Mouse (Mus musculus) hindbrain, embryonic 10.5 days (tissue): ENCODE measurements around the gene Rad9b. TPM values are rescaled to one million over a fixed set of nuclear protein-coding genes. Genes with fewer than 3 reads are reported as not detected.

Source experiments
- DNase-seq: peaks from one replicate; pipeline ENCODE4 v3.0.0-alpha.2; 2017; ENCODE audit warnings: low spot score
- H3K27ac ChIP-seq: fragments of 300-500 bp; sonication (generic); 2 replicates; pipeline ENCODE4 v1.5.1; 2016; ENCODE audit warnings: mild to moderate bottlenecking, moderate library complexity
- H3K27me3 ChIP-seq: fragments of 300-500 bp; sonication (generic); 2 replicates; pipeline ENCODE4 v1.6.1; 2016; ENCODE audit warnings: mild to moderate bottlenecking; ENCODE audit not compliant: poor library complexity, insufficient read depth, severe bottlenecking
- H3K36me3 ChIP-seq: fragments of 300-500 bp; sonication (generic); 2 replicates; pipeline ENCODE4 v1.6.1; 2016; ENCODE audit warnings: mild to moderate bottlenecking, moderate library complexity
- H3K4me1 ChIP-seq: fragments of 300-500 bp; sonication (generic); replicated peaks from 2 replicates; pipeline ENCODE4 v1.6.1; 2016; ENCODE audit warnings: mild to moderate bottlenecking
- H3K4me3 ChIP-seq: fragments of 300-500 bp; sonication (generic); 2 replicates; pipeline ENCODE4 v1.5.1; 2016; ENCODE audit warnings: mild to moderate bottlenecking, moderate library complexity
- H3K9me3 ChIP-seq: fragments of 300-500 bp; sonication (generic); 2 replicates; pipeline ENCODE4 v1.6.1; 2016; ENCODE audit warnings: mild to moderate bottlenecking, moderate library complexity
- WGBS: fragments of 180-500 bp; shearing (Covaris S2); methylation state at CpG from one replicate; pipeline ENCODE4 v1.1.7; 2016; 5-methylcytosine and 5-hydroxymethylcytosine counted together
- polyA plus RNA-seq: library from polyadenylated mRNA; unstranded; fragments of >200 nt; fragmentation: Nextera tagmentation; extraction: Ambion mirVana; gene quantifications from 2 replicates; pipeline ENCODE4 v1.2.1, GENCODE M21; 2016

The Rad9b gene
- polyA plus RNA-seq, 1 experiment from 2014 or later = 8.1 TPM

DNA sequence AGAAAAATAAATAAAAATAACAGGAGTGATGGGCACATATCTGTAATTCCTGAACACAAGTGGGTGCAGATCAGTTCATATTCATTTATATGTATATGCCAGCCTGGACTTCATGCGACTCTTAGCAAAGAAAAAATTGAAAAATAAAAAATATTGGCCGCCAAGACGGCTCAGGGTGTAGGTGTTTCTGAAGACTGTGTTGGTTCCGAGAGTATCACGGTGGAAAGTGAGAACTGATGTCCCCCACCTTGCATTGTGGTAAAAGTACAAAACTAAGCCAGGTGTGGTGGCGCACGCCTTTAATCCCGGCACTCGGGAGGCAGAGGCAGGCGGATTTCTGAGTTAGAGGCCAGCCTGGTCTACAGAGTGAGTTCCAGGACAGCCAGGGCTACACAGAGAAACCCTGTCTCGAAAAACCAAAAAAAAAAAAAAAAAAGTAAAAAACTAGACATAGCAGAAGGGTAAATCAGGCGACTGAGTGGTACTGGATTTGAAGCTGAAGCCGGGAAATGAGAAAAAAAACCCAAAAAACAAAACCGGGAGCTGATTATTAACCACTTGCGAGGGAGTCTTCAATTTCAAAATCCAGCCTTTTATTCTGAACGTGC is 37.2 kb upstream of the Rad9b start:
- no peaks in the 10 kb centered on the region for H3K27me3 ChIP-seq
- H3K36me3 ChIP-seq = peaks cover 13% of the 10 kb centered on the region
- WGBS = 55% methylated on average over 16 of the region's 16 CpGs
- peak overlapping the region; percentile 88 for H3K27ac ChIP-seq
- peak overlapping the region; percentile 89 for H3K4me3 ChIP-seq
- no peak for DNase-seq
- H3K9me3 ChIP-seq = no peaks in the 10 kb centered on the region
- peaks cover 12% of the 10 kb centered on the region for H3K4me1 ChIP-seq

- no peak for DNase-seq
- Histone ChIP-seq H3K4me3 (no peak overlapping the region), H3K27ac (no peak overlapping the region), H3K36me3 (peaks cover 11% of the 10 kb centered on the region), H3K27me3 (no peaks in the 10 kb centered on the region), H3K4me1 (peaks cover 12% of the 10 kb centered on the region), H3K9me3 (no peaks in the 10 kb centered on the region)
Observed at GRCm38 (mm10) chr5:122390671-122391070, 36.6 kb upstream of the Rad9b start.

DNA sequence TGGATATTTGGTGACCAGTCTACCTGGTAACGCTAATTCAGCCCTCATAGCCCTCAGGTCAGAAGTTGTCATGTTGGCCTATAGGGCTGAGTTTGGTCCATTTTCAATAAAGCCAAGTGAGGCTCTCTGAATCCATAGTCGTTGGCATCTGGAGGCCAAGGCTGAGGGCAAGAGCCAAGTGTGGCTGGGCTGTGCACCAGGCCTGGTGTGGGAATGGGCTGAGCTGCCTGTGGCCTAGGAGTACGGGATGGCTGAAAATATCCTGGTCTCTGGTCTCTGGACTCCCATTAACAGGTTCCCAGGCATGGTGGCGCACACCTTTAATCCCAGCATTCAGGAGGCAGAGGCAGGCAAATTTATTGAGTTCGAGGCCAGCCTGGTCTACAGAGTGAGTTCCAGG is 36.0 kb upstream of the Rad9b start:
- Histone ChIP-seq H3K27me3 (no peaks in the 10 kb centered on the region), H3K4me3 (no peak overlapping the region), H3K4me1 (peaks cover 12% of the 10 kb centered on the region), H3K27ac (no peak overlapping the region), H3K9me3 (no peaks in the 10 kb centered on the region), H3K36me3 (peaks cover 8% of the 10 kb centered on the region)
- DNase-seq = no peak
- 90% methylated on average over 5 of the region's 5 CpGs for WGBS

DNA sequence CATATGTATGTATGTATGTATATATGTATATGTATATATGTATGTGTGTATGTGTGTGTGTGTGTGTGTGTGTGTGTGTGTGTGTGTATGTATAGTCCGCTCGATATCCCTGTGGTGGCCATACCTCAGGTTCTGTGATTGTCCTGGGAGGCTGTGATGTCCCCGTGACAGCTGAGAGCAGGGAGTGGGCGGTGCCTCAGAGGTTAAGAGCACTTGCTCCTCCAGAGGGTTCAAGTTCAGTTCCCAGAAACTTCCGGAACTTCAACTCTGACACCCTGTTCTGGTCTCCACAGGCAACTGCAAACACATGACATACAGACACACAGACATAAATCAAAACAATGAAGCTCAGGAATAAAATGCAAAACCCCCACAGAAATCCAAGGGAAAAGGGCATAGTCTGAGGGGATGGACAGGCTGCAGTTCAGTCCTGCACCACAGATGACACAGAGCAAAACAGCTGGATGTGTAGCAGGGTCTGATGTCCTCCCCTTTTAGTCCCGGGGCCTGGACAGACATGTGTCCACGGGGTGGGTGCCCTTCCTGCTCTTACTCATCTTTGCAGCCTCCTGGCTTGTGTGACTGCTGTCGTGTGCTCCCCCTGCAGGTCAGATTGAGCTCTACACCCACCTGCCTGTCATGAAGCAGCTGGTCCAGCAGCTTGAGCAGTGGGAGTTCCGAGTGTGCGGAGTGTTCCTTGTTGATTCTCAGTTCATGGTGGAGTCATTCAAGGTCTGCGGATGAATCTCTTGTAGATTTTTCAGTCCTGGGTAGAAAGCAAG is 25.5 kb upstream of the Rad9b start:
- no peak overlapping the region for H3K27ac ChIP-seq
- DNase-seq = peak; percentile 74
- 60% methylated on average over 11 of the region's 11 CpGs for WGBS
- no peaks in the 10 kb centered on the region for H3K4me1 ChIP-seq
- H3K36me3 ChIP-seq = peaks cover 77% of the 10 kb centered on the region
- H3K4me3 ChIP-seq = no peak overlapping the region
- H3K9me3 ChIP-seq = no peaks in the 10 kb centered on the region
- H3K27me3 ChIP-seq = no peaks in the 10 kb centered on the region

GRCm38 (mm10) chr5:122378171-122378570 is 24.1 kb upstream of the Rad9b start:
- Histone ChIP-seq H3K27me3 (no peaks in the 10 kb centered on the region), H3K27ac (no peak overlapping the region), H3K4me3 (no peak overlapping the region), H3K9me3 (no peaks in the 10 kb centered on the region), H3K36me3 (peaks cover 87% of the 10 kb centered on the region), H3K4me1 (peaks cover 9% of the 10 kb centered on the region)
- whole genome bisulfite sequencing = 97% methylated on average over 12 of the region's 12 CpGs
- DNase-seq = no peak

DNA sequence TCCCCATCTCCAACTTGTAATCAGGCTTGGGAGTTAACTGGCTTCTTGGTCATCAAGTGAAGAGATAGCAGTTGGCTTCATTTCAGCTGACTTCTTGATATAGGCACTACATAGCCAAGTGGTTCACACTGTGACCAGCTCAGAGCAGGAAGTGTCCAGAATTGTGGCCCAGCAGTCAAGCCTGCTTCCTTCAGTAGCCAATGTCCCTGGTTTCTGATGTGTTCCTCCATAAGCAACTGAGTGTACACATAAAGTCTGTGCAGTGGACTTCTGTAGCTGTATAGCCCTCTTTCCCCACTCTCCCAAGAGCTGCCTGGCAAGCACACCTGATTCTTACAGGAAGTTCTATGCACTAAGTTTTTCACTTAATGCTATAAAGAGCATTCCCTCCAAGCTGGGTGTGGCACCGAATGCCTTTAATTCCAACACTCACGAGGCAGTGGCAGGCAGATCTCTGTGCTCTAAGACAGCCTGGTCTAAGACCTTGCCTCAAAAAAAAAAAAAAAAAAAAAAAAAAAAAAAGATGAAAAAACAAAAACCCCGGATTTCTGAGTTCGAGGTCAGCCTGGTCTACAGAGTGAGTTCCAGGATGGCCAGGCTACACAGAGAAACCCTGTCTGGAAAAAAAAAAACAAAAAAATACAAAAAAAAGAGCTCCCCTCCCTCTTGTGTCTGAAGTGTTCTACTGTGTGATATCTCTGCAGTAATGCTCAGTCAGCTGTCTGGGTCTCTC is 23.2 kb upstream of the Rad9b start:
- Histone ChIP-seq H3K4me1 (peaks cover 14% of the 10 kb centered on the region), H3K27me3 (no peaks in the 10 kb centered on the region), H3K4me3 (no peak overlapping the region), H3K9me3 (no peaks in the 10 kb centered on the region), H3K27ac (no peak overlapping the region), H3K36me3 (peaks cover 79% of the 10 kb centered on the region)
- 91% methylated on average over 4 of the region's 4 CpGs for WGBS
- DNase-seq = no peak

- Histone ChIP-seq H3K27ac (peak overlapping the region; percentile 97), H3K27me3 (no peaks in the 10 kb centered on the region), H3K36me3 (peaks cover 62% of the 10 kb centered on the region), H3K4me1 (peaks cover 27% of the 10 kb centered on the region), H3K4me3 (peak overlapping the region; percentile 89), H3K9me3 (no peaks in the 10 kb centered on the region)
- WGBS = 7% methylated on average over 5 of the region's 5 CpGs
- no peak for DNase-seq
Observed at GRCm38 (mm10) chr5:122372878-122373277, 18.8 kb upstream of the Rad9b start.

DNA sequence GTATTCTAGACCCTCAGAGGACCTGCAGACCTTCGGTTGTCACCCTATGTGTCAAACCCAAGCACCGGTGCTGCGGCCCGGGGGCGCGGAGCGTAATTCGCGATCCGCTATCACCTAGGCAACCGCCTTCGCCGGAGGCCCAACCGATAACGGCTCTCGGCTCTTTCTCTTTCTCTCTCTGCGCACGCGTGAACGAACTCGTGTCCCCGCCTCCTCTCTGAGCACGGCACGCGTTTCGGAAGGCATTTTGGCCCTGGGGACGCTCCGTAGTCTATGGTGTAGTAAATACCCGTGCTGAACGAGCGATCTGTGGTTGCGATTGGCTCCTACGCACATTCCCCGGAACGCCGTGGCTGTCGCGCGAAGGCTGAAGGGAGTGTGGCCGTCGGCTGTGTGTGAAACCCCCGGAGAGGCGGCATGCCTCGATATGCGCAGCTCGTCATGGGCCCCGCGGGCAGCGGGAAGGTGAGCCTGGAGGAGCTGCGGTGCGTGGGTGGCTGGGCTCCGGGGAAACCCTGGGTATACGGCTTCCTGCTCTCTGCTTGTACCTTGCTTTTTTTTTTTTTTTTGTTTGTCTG is 18.2 kb upstream of the Rad9b start, which contains the start of gene Fam216a:
Gene Fam216a (minus strand): TSS at position 173 of the 578 bp plus-strand sequence.
- peak within 1 kb of the TSS; percentile 97 for H3K27ac ChIP-seq
- under 1% methylated on average over 53 of the region's 53 CpGs for WGBS
- peaks cover 65% of the 10 kb centered on the region for H3K36me3 ChIP-seq
- H3K4me3 ChIP-seq = peak within 1 kb of the TSS; percentile 89
- H3K4me1 ChIP-seq = peaks cover 27% of the 10 kb centered on the region
- H3K9me3 ChIP-seq = no peaks in the 10 kb centered on the region
- peak; percentile 100 for DNase-seq
- H3K27me3 ChIP-seq = no peaks in the 10 kb centered on the region

DNA sequence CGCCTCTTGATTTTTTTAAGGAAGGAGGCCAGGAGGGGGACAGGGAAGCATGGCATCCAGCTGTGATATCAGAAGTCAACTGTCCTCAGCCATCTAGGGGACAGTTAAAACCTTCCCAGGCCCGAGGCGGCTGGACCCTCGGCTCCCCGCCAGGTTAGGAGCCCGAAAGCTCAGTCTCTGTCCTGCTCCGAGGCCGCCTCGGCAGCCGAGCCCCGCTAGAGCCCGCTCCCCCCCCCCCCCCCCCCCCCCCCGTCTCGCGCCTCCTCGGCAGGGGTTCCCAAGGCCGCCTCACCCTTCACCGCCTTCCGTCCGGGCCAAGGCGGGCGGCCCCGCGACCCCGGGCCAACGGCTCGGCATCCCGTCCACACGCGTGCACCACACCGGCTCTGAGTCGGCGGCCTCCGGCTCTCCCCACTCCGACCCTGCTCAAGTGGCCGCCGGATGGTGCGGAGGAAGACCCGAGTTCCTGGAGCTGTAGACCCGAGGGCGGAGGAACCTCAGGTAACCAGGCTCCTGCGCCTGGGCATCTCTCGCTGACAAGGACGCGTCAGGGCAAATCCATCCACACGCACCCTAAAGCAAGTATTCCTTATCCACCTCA is 17.7 kb upstream of the Rad9b start, which contains the start of gene Gpn3:
Gene Gpn3 (plus strand): TSS at position 286 of the 601 bp plus-strand sequence.
- Histone ChIP-seq H3K36me3 (peaks cover 65% of the 10 kb centered on the region), H3K27me3 (no peaks in the 10 kb centered on the region), H3K4me3 (peak within 1 kb of the TSS; percentile 89), H3K4me1 (peaks cover 27% of the 10 kb centered on the region), H3K9me3 (no peaks in the 10 kb centered on the region), H3K27ac (peak within 1 kb of the TSS; percentile 97)
- 1% methylated on average over 42 of the region's 46 CpGs for WGBS
- DNase-seq = no peak

- WGBS = 0% methylated on average over 55 of the region's 57 CpGs
- Histone ChIP-seq H3K9me3 (no peaks in the 10 kb centered on the region), H3K4me1 (peaks cover 17% of the 10 kb centered on the region), H3K4me3 (peak overlapping the region; percentile 99), H3K36me3 (peaks cover 15% of the 10 kb centered on the region), H3K27ac (peak overlapping the region; percentile 91), H3K27me3 (no peaks in the 10 kb centered on the region)
- no peak for DNase-seq
Observed at GRCm38 (mm10) chr5:122354492-122355067, 547 bp upstream of the Rad9b start.

- no peaks in the 10 kb centered on the region for H3K36me3 ChIP-seq
- no peak for DNase-seq
- no peak overlapping the region for H3K4me3 ChIP-seq
- no peak overlapping the region for H3K27ac ChIP-seq
- WGBS = 75% methylated on average over 4 of the region's 4 CpGs
- H3K9me3 ChIP-seq = peaks cover 6% of the 10 kb centered on the region; the same call in 1 of the 2 replicates
- H3K4me1 ChIP-seq = no peaks in the 10 kb centered on the region
- no peaks in the 10 kb centered on the region for H3K27me3 ChIP-seq
Observed at GRCm38 (mm10) chr5:122345777-122346176, 8.3 kb downstream of the Rad9b start.

GRCm38 (mm10) chr5:122344260-122344659 is 9.8 kb downstream of the Rad9b start:
- no peaks in the 10 kb centered on the region for H3K4me1 ChIP-seq
- no peaks in the 10 kb centered on the region for H3K36me3 ChIP-seq
- 12% methylated on average over 5 of the region's 5 CpGs for WGBS
- no peaks in the 10 kb centered on the region for H3K27me3 ChIP-seq
- H3K9me3 ChIP-seq = peaks cover 6% of the 10 kb centered on the region; the same call in 1 of the 2 replicates
- no peak overlapping the region for H3K4me3 ChIP-seq
- no peak overlapping the region for H3K27ac ChIP-seq
- peak; percentile 70 for DNase-seq
